Mouse (Mus musculus): Measurements from ENCODE around the gene Abcb11. TPM values are rescaled to one million over a fixed set of nuclear protein-coding genes. Genes with fewer than 3 reads are reported as not detected.

Gene Abcb11
- polyA plus RNA-seq, 1 experiment, result not detected

GRCm38 (mm10) chr2:69288989-69289388, 53.4 kb downstream of the Abcb11 start:
- WGBS, result 37% methylated on average over 5 of the region's 5 CpGs

DNA sequence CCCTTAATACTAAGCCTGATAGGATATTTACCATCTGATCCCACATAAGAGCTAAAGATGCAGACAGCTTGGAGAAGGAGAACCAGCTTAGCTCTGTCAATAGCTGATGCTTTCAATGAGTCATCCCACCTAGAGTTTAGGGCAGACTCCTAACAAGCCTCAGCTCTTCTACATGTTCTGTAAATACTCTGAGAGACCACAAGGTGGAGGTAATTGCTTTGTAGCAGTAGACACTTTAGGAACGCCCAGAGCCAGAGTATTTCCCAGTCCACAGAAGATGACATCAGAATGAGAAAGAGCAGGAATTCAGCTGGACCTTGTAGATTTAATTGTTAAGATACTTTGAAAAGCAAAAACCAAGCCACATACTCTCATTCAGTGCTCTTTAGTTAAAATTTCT, 66.5 kb downstream of the Abcb11 start:
- 0% methylated on average over 1 of the region's 1 CpGs for WGBS
- DNase-seq (ENCODE audit: low read depth, low spot score), result no peak

More at GRCm38 (mm10) chr2:69288989-69289388, 53.4 kb downstream of the Abcb11 start:
- no peak for DNase-seq (ENCODE audit: low read depth, low spot score)

DNA sequence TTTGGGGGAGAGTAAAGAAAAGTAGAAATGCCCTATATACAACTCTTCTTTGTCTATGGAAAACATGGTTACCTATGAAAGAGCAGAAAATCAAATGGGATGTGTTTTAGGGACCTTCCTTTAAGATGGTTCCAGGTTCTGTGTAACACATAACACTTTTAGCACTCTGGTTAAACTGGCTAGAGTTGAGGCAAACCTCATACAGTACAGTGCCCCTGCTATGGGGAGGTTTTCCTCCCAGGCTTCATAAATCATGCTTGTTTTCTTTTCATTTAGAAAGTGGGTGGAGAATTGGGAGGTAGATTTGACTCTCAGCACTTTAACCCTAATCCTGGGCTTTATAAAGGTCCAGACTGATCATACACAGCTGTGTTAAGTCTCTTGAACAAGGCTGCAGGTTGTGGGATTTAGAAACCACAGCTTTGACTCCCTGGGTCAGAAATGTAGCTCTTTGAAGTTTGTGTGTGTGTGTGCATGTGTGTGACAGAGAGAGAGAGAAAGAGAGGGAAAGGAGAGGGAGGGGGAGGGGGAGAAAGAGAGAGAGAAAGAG, 78.3 kb downstream of the Abcb11 start:
- DNase-seq (ENCODE audit: low read depth, low spot score), result no peak

- WGBS, result 67% methylated on average over 16 of the region's 16 CpGs
- DNase-seq (ENCODE audit: low read depth, low spot score), result no peak
Observed at GRCm38 (mm10) chr2:69248221-69248755, 94.1 kb downstream of the Abcb11 start.

DNA sequence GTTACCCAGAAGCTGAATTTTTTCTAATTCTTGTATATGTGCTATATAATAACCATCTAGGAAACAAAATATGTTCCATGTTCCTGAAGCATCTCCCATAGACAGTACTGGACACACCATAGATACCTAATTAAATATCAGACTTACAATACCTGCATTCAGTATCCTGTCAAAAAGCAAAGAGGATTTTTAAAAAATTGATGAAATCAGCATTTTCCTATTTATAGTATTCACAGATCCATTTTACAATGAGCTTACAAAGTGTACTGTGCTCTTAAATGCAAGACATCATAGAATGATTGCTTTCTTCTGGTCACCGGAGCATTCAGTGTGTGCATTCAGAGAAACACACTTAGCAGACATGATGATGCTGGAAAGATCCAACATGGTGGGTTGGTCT, 95.3 kb downstream of the Abcb11 start:
- WGBS, result 98% methylated on average over 1 of the region's 1 CpGs
- no peak for DNase-seq (ENCODE audit: low read depth, low spot score)

DNA sequence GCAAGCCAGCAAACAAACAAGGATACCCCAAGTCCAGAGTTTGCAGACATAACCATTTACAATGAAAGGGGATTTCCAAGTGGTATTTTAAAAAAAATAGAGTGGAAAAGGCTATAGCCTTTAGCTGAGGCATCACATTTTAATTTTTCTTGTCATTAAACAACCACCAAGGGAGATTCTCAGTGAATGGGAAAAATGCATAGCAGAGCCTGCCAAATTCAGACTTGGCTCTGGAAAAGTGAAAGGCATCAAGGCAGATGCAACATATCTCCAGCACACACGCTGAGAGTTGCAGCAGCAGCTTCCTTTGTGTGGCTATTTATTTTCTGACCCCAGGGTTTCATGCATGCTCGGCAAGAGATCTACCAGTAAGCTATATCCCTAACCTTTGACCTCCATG, 97.5 kb downstream of the Abcb11 start:
- DNase-seq (ENCODE audit: low read depth, low spot score), result no peak
- 48% methylated on average over 2 of the region's 2 CpGs for WGBS

DNA sequence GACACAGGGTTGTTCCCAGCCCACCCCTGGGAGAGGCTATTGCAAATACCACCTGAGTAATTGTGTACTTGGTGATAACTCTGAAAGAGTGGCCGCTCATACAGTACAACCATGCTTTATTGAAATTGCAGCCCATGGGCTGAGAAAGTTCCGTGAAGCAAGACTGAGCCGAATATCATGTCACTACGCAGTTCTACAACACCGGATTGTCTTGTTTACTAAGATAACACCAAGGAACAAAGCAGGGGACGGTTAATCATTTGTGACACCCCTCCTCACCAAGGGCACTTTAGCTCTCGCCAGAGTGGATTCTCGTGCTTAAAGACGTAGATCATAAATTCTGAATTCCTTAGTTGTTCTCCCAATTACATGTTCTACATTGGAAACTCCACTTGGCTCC, 103.1 kb downstream of the Abcb11 start:
- DNase-seq (ENCODE audit: low read depth, low spot score), result no peak
- 33% methylated on average over 9 of the region's 9 CpGs for WGBS

DNA sequence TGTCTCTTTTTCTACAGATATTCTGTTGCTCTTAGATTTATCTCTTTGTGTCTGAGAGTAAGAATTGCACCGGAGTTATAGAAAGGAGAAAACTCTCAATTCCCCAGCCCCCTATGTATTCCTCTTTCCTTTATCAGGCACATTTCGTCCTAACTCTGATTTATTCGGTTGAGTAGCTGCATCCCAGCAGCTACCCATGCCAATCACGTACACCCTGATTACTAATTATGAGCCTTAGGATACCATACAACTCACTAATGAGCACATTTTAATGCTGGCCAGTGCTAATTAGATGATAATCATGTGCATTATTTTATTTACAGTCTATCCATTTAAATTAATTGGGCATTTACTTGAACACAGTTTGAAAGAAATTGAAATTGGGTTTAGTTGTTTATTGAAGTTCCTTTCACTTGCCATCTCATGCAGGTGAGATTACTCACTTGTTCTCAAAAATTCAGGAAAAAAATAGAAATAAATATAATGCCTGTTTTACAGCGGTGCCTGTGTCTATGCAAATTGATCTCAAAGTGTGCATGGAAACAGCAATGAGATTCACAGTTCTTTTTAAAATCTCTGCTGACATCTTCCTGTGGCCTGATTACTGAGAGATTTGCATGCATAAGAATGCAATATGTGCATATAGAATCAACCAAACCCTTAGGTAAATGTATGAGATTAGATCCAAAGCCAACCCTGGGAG, 107.3 kb downstream of the Abcb11 start:
- DNase-seq (ENCODE audit: low read depth, low spot score), result no peak
- 84% methylated on average over 5 of the region's 5 CpGs for WGBS

- no peak for DNase-seq (ENCODE audit: low read depth, low spot score)
Observed at GRCm38 (mm10) chr2:69232101-69232500, 110.3 kb downstream of the Abcb11 start.

DNA sequence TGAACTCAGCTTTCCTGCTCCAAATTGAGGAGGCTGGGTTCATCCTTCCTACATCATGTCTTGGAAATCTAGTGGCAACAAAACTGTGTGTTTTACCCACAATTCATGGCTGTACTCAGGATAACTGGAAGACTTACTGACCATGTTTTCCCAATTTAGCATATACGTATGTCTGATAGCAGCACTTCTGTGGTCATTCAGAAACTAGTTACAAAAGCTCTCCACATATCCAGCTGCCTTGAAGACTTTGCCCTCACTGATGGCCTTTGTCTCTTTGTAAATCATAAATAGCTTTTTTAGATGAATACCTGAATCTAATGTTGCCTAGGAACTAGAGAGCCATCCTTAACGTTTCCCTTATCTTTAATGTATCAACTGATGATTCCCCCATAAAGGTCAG, 112.3 kb downstream of the Abcb11 start:
- no peak for DNase-seq (ENCODE audit: low read depth, low spot score)
- WGBS, result 41% methylated on average over 2 of the region's 2 CpGs

DNA sequence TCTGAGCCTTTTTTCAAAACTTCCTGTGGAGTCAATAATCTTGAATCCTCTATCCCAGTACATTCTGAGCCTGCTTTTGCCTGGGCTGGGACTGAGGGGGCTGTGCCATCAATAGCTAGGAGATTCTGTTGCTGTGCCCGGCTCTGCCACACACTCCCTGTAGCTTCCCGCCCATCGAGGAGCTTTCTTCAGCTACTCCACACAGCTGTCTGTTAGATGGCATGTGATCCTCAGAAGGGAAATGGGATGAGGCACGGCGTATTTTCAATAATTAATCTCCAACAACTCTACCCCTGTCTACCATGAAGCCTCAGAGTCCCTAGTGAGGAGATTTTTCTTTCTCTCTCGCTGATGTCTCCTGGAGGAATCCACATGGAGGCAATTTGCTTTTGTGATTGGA, 113.8 kb downstream of the Abcb11 start:
- DNase-seq (ENCODE audit: low read depth, low spot score), result no peak
- 89% methylated on average over 6 of the region's 6 CpGs for WGBS

- DNase-seq (ENCODE audit: low read depth, low spot score), result no peak
- 86% methylated on average over 9 of the region's 9 CpGs for WGBS
Observed at GRCm38 (mm10) chr2:69226876-69227275, 115.5 kb downstream of the Abcb11 start.

DNA sequence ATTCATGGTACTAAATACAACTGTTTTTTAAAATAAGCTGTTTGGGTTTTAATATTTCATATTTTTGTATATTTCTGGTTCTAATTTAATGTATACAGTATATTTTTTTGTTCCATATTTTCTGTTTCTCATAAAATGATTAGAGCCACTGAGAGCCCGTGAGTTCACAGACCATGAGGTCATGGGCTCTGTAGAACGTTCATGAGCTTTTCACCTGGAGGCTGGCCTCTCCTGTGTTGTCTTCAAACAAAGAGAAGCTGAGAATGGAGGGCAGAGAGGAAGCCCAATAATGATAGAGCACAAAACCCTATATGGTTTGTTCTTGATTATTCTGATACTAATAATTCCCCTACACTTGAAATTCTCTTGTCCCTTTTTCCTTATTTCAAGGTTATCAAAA, 117.7 kb downstream of the Abcb11 start:
- no peak for DNase-seq (ENCODE audit: low read depth, low spot score)
- 32% methylated on average over 2 of the region's 2 CpGs for WGBS

DNA sequence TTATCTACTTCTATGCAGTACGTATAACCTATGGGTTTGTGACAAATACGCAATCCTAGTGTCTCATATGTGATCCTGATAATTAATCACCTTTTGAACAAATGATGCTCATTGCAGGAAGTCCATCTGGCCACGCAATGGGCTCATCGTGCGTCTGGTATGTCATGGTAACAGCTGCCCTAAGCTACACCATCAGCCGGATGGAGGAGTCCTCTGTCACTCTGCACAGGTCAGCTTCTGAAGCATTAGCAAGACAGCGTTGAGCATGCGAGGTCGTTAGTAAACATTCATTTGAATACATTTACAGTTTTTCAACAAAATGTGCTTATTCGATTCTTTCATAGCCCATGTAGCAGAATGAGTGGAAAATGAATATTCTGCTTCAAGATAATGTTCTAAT, 119.6 kb downstream of the Abcb11 start:
- DNase-seq (ENCODE audit: low read depth, low spot score), result no peak
- 81% methylated on average over 10 of the region's 10 CpGs for WGBS

DNA sequence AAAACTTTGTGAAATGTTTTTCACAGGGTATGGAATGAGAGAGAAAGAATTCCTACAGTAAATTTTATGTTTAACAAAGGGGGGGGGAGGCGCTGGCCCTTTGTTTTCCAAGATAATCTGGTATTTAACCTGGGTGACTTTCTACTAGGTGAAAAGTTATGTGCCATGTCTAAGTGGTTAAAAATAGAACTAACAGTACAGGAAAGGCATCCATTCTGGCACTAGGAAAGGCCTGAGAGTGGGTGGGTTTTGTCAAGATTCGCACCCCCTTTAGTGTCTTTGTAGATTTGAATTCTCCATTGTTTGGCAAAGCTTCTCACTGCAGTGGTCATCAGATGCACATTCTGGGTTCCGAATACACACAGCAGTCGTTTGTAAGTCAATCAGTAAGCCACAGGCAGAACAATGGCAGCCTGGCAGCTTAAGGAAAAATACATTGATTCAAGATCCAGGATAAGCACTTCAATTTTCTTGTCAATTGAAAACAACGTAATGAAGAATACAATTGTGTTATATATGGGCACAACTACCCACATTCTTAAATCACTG, 120.5 kb downstream of the Abcb11 start:
- 67% methylated on average over 5 of the region's 5 CpGs for WGBS
- no peak for DNase-seq (ENCODE audit: low read depth, low spot score)

- no peak for DNase-seq (ENCODE audit: low read depth, low spot score)
- WGBS, result 76% methylated on average over 7 of the region's 7 CpGs
Observed at GRCm38 (mm10) chr2:69215242-69215641, 127.2 kb downstream of the Abcb11 start.

GRCm38 (mm10) chr2:69212652-69213051, 129.8 kb downstream of the Abcb11 start:
- WGBS, result 72% methylated on average over 10 of the region's 10 CpGs
- no peak for DNase-seq (ENCODE audit: low read depth, low spot score)

DNA sequence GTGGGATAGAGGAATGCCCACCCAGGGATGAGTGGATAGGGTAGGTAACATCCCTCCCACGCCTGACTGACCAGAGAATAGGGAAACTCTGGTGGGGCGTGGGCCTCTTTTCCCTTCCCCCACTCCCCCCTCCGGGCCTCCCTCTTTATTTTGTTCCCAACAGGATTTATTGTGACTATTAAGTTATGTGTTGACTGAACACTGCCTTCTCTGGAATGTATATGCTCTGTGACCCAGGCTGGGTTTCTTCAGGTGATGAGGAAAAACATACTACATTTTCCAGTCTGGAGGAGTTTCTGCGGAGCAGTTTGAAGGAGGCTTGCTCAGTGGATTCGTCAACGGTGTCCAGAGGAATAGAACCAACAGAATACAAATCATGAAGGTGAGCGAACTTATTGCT, 131.6 kb downstream of the Abcb11 start, which contains the start of gene G6pc2:
Gene G6pc2 (plus strand): TSS at position 301 of the 400 bp plus-strand sequence.
- DNase-seq (ENCODE audit: low read depth, low spot score), result no peak
- 64% methylated on average over 7 of the region's 7 CpGs for WGBS

- DNase-seq (ENCODE audit: low read depth, low spot score), result no peak
- 81% methylated on average over 3 of the region's 3 CpGs for WGBS
Observed at GRCm38 (mm10) chr2:69209684-69210083, 132.7 kb downstream of the Abcb11 start.

DNA sequence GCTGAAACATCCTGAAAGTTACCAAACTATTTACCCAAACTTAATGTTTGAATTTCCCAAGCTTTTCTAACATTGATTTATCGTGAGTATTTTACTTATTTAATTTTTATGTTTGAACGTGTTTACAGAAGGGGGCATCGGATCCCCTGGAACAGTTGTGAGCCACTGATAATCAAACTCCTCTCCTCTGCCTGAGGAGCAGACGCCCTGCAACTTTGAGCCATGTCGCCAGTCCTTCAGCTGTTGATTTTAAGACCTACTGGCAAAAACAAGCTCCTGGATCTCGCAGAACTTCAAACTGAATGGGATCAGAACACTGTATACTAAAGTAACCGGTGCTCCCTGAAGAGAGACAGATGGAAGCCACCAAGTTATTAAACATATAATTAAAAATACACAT, 135.9 kb downstream of the Abcb11 start:
- 15% methylated on average over 7 of the region's 7 CpGs for WGBS
- no peak for DNase-seq (ENCODE audit: low read depth, low spot score)

- WGBS, result 1% methylated on average over 46 of the region's 46 CpGs
- DNase-seq (ENCODE audit: low read depth, low spot score), result peak; percentile 87
Observed at GRCm38 (mm10) chr2:69205791-69206351, 136.5 kb downstream of the Abcb11 start, which contains the start of gene Spc25. Spc25 (minus strand) TSS chr2:69206194.

Measured in large intestine, adult 2 months (tissue).